Mouse (Mus musculus): Measurements from ENCODE around the gene Eml3.

DNA sequence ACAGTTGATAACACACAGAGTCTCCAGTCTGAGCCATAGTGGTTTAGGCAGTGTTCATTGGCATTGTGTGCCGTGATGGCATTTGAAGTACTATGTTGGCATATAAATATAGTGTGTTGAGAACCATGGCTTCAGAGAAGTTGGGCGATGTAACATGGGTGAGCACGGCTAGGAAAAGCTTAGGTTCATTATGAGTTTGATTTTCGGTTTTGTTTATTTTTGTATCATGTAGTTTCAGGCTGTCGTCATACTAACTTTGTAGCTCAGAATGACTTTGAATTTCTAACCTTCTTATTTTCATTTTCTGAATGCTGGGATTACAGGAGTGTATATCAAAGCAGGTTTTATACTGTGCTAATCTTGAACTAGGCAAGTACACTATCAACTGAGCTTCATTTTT is 25.9 kb upstream of the Eml3 start:
- TF ChIP-seq USF1 (IDR thresholded peaks at IDR 0.05; ENCODE audit: low read depth, low read length) (no peak), POLR2A (IDR thresholded peaks at IDR 0.05; ENCODE audit: control insufficient read depth in 1 of 2, insufficient read depth in 1 of 2, low read depth in 1 of 2, low read length in 2 of 2, poor library complexity in 1 of 2) (no peak), CTCF (IDR thresholded peaks at IDR 0.05 in 2 of 3, conservative IDR thresholded peaks at IDR 0.05 in 1 of 3; ENCODE audit: control insufficient read depth in 1 of 3, insufficient read depth in 1 of 3, low read depth in 2 of 3, low read length in 3 of 3, poor library complexity in 1 of 3, severe bottlenecking in 1 of 3) (no peak)
